Mouse (Mus musculus): ENCODE measurements at regions not wholly inside any gene's neighbourhood (a gene's known extent, or its start where the extent isn't known, plus 50 kb on each side); places are given as distances from the start of the nearest gene placed in this dataset.
A peak's percentile ranks its signal among the peaks of the same experiment; 100 is the strongest.

GRCm38 (mm10) chr9:94267243-94267642, 270.6 kb downstream of the 1190002N15Rik start:
- Histone ChIP-seq H3K27me3 (no peaks in the 10 kb centered on the region), H3K36me3 (no peaks in the 10 kb centered on the region), H3K9me3 (no peaks in the 10 kb centered on the region), H3K4me1 (replicated peaks) (0 out of 2 replicates have a peak, but pooled peaks cover 6% of the 10 kb centered on the region), H3K27ac (no peak overlapping the region), H3K4me3 (replicated peaks) (no peak overlapping the region), H3K4me2 (no peak overlapping the region), H3K9ac (replicated peaks) (no peak overlapping the region)
- ATAC-seq (ENCODE audit: insufficient number of reproducible peaks, insufficient read depth, low FRiP score, low TSS enrichment, low read depth) = no peak
- 94% methylated on average over 1 of the region's 1 CpGs for WGBS

- Histone ChIP-seq H3K27me3 (no peaks in the 10 kb centered on the region), H3K4me1 (replicated peaks) (peaks cover 11% of the 10 kb centered on the region), H3K9me3 (no peaks in the 10 kb centered on the region), H3K4me2 (no peak overlapping the region), H3K9ac (replicated peaks) (no peak overlapping the region), H3K36me3 (no peaks in the 10 kb centered on the region), H3K4me3 (replicated peaks) (no peak overlapping the region), H3K27ac (peak overlapping the region; percentile 41; the same call in 1 of the 2 replicates)
- 30% methylated on average over 8 of the region's 8 CpGs for WGBS
- ATAC-seq (ENCODE audit: insufficient number of reproducible peaks, insufficient read depth, low FRiP score, low TSS enrichment, low read depth) = no peak
Measured at GRCm38 (mm10) chr9:94239479-94240241, 298.2 kb downstream of the 1190002N15Rik start.

- Histone ChIP-seq H3K9me3 (no peaks in the 10 kb centered on the region), H3K36me3 (no peaks in the 10 kb centered on the region), H3K9ac (replicated peaks) (no peak overlapping the region), H3K27me3 (no peaks in the 10 kb centered on the region), H3K27ac (no peak overlapping the region), H3K4me2 (no peak overlapping the region), H3K4me3 (replicated peaks) (no peak overlapping the region), H3K4me1 (replicated peaks) (peaks cover 11% of the 10 kb centered on the region)
- ATAC-seq (ENCODE audit: insufficient number of reproducible peaks, insufficient read depth, low FRiP score, low TSS enrichment, low read depth) = no peak
Measured at GRCm38 (mm10) chr9:94238565-94238964, 299.3 kb downstream of the 1190002N15Rik start.

DNA sequence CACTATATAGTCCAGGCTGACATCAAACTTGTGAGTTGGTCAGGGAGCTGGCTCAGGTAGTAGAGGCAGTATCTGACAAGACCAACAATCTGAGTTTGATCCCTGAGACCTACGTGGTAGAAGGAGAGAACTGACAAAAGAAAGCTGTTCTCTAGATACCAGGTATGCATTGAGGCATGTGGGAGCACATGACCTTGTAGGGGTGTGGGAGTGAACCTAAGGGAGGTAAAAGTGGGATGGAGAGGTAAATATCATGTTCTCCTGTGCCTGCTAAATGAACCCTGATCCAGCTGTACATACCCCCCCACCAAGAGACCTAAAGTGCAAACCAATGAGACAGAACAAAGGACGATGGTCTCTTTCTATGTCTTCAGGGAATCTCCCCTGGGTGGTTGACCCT, 308.3 kb downstream of the 1190002N15Rik start:
- Histone ChIP-seq H3K9ac (replicated peaks) (no peak overlapping the region), H3K36me3 (no peaks in the 10 kb centered on the region), H3K9me3 (no peaks in the 10 kb centered on the region), H3K4me1 (replicated peaks) (no peaks in the 10 kb centered on the region), H3K27me3 (no peaks in the 10 kb centered on the region), H3K4me3 (replicated peaks) (no peak overlapping the region), H3K4me2 (no peak overlapping the region), H3K27ac (no peak overlapping the region)
- 89% methylated on average over 2 of the region's 2 CpGs for WGBS
- no peak for ATAC-seq (ENCODE audit: insufficient number of reproducible peaks, insufficient read depth, low FRiP score, low TSS enrichment, low read depth)

GRCm38 (mm10) chr9:94219116-94219515, 318.8 kb downstream of the 1190002N15Rik start:
- Histone ChIP-seq H3K36me3 (no peaks in the 10 kb centered on the region), H3K27ac (no peak overlapping the region), H3K4me1 (replicated peaks) (0 out of 2 replicates have a peak, but pooled peaks cover 6% of the 10 kb centered on the region), H3K4me3 (replicated peaks) (no peak overlapping the region), H3K9ac (replicated peaks) (no peak overlapping the region), H3K4me2 (no peak overlapping the region), H3K9me3 (no peaks in the 10 kb centered on the region), H3K27me3 (no peaks in the 10 kb centered on the region)
- ATAC-seq (ENCODE audit: insufficient number of reproducible peaks, insufficient read depth, low FRiP score, low TSS enrichment, low read depth) = no peak
- WGBS = 79% methylated on average over 2 of the region's 2 CpGs

- ATAC-seq (ENCODE audit: insufficient number of reproducible peaks, insufficient read depth, low FRiP score, low TSS enrichment, low read depth) = no peak
- no peaks in the 10 kb centered on the region for H3K9me3 ChIP-seq
- H3K4me2 ChIP-seq = no peak overlapping the region
- H3K27me3 ChIP-seq = no peaks in the 10 kb centered on the region
- no peak overlapping the region for H3K4me3 ChIP-seq (replicated peaks)
- H3K27ac ChIP-seq = no peak overlapping the region
- H3K36me3 ChIP-seq = no peaks in the 10 kb centered on the region
- H3K9ac ChIP-seq (replicated peaks) = no peak overlapping the region
- WGBS = 61% methylated on average over 8 of the region's 8 CpGs
- 0 out of 2 replicates have a peak, but pooled peaks cover 6% of the 10 kb centered on the region for H3K4me1 ChIP-seq (replicated peaks)
Measured at GRCm38 (mm10) chr9:94216414-94217279, 321.2 kb downstream of the 1190002N15Rik start.

- H3K4me1 ChIP-seq (replicated peaks) = 0 out of 2 replicates have a peak, but pooled peaks cover 2% of the 10 kb centered on the region
- no peak for ATAC-seq (ENCODE audit: insufficient number of reproducible peaks, insufficient read depth, low FRiP score, low TSS enrichment, low read depth)
- no peak overlapping the region for H3K4me3 ChIP-seq (replicated peaks)
- H3K9me3 ChIP-seq = no peaks in the 10 kb centered on the region
- H3K36me3 ChIP-seq = no peaks in the 10 kb centered on the region
- no peak overlapping the region for H3K27ac ChIP-seq
- H3K4me2 ChIP-seq = no peak overlapping the region
- no peak overlapping the region for H3K9ac ChIP-seq (replicated peaks)
- no peaks in the 10 kb centered on the region for H3K27me3 ChIP-seq
- WGBS = 74% methylated on average over 9 of the region's 9 CpGs
Measured at GRCm38 (mm10) chr9:94210467-94211249, 327.2 kb downstream of the 1190002N15Rik start.

GRCm38 (mm10) chr9:94208987-94209386, 328.9 kb downstream of the 1190002N15Rik start:
- 88% methylated on average over 3 of the region's 3 CpGs for WGBS
- Histone ChIP-seq H3K4me3 (replicated peaks) (no peak overlapping the region), H3K36me3 (no peaks in the 10 kb centered on the region), H3K27ac (no peak overlapping the region), H3K9me3 (no peaks in the 10 kb centered on the region), H3K4me2 (no peak overlapping the region), H3K4me1 (replicated peaks) (0 out of 2 replicates have a peak, but pooled peaks cover 2% of the 10 kb centered on the region), H3K27me3 (no peaks in the 10 kb centered on the region), H3K9ac (replicated peaks) (no peak overlapping the region)
- ATAC-seq (ENCODE audit: insufficient number of reproducible peaks, insufficient read depth, low FRiP score, low TSS enrichment, low read depth) = no peak

DNA sequence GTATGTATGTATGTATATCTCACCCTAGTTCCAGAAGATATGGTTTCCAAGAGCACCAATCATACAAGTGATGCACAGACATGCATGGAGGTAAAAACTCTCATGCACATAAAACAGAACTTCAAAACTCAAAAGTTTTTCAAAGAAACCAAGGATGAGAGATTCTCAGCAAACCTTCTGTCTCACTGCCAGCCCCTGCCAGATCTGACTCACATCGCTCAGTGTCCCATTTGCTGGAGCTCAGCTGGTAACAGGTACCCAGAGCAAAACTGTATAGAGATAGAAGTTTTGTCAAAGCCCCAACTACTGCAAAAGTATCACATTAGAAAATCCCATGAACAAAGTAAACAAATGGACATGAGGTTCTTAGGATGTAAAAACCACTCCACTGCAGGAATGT, 337.0 kb downstream of the 1190002N15Rik start:
- 91% methylated on average over 1 of the region's 1 CpGs for WGBS
- Histone ChIP-seq H3K9ac (replicated peaks) (no peak overlapping the region), H3K27ac (no peak overlapping the region), H3K36me3 (no peaks in the 10 kb centered on the region), H3K27me3 (no peaks in the 10 kb centered on the region), H3K4me2 (no peak overlapping the region), H3K4me1 (replicated peaks) (no peaks in the 10 kb centered on the region), H3K4me3 (replicated peaks) (no peak overlapping the region), H3K9me3 (no peaks in the 10 kb centered on the region)
- no peak for ATAC-seq (ENCODE audit: insufficient number of reproducible peaks, insufficient read depth, low FRiP score, low TSS enrichment, low read depth)

- no peak overlapping the region for H3K9ac ChIP-seq (replicated peaks)
- no peak overlapping the region for H3K4me3 ChIP-seq (replicated peaks)
- H3K4me1 ChIP-seq (replicated peaks) = no peaks in the 10 kb centered on the region
- no peaks in the 10 kb centered on the region for H3K9me3 ChIP-seq
- 85% methylated on average over 2 of the region's 2 CpGs for WGBS
- H3K27ac ChIP-seq = no peak overlapping the region
- no peaks in the 10 kb centered on the region for H3K36me3 ChIP-seq
- no peaks in the 10 kb centered on the region for H3K27me3 ChIP-seq
- ATAC-seq (ENCODE audit: insufficient number of reproducible peaks, insufficient read depth, low FRiP score, low TSS enrichment, low read depth) = no peak
- H3K4me2 ChIP-seq = no peak overlapping the region
Measured at GRCm38 (mm10) chr9:94199864-94200263, 338.0 kb downstream of the 1190002N15Rik start.

- Histone ChIP-seq H3K36me3 (no peaks in the 10 kb centered on the region), H3K9ac (replicated peaks) (no peak overlapping the region), H3K27ac (no peak overlapping the region), H3K4me2 (no peak overlapping the region), H3K27me3 (no peaks in the 10 kb centered on the region), H3K9me3 (no peaks in the 10 kb centered on the region), H3K4me3 (replicated peaks) (no peak overlapping the region), H3K4me1 (replicated peaks) (no peaks in the 10 kb centered on the region)
- 84% methylated on average over 3 of the region's 3 CpGs for WGBS
- no peak for ATAC-seq (ENCODE audit: insufficient number of reproducible peaks, insufficient read depth, low FRiP score, low TSS enrichment, low read depth)
Measured at GRCm38 (mm10) chr9:94191083-94191482, 346.8 kb downstream of the 1190002N15Rik start.

Measured in limb, embryonic 12.5 days (tissue).